Mouse (Mus musculus): ENCODE results near the gene Entr1.

DNA sequence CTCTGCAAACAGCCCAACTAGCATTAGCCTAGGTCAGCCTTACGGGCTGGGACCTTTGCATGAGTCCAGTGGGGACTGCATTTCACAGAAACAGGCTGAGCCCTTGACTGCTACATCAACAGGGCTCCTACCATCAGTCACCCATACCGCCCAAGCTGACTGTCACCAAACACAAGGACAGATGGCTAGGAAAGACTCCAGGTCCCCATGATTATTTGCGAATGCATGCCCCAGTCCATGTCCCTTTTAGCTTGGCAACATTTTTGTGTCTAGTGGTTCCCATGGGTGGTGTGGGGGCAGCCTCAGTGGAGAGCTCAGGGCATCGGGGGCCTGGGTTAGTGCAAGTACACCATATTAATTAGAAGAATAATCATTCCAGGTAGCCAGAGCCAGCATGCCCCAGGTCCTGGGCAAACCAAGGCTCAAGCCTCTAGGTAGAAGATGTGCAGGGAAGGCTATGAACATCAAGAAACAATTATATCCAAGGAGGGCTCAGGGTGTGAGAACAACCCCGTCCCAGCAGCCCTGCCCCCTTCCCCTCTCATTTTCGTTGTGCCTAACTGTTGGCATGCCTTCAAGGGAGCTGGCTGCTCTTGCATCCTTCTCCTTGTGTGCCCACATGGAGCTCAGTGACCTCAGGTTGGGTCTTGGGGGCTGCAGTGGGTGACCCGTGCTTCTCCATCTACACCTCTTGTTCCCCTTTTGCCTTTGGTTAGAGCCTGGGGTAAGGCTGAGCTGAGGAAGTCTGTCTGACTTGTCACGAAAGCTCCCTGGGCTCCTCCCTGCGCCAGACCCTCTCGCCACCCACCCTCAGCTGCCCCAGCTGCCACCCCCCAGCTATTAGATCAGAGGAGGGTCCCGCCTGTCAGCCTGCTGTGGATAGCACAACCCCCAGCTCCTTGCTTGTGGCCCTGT, 35.8 kb downstream of the Entr1 start:
- TF ChIP-seq POLR2A (IDR thresholded peaks at IDR 0.05; ENCODE audit: insufficient read depth, low read length): no peak
- no peak for TF ChIP-seq CTCF (IDR thresholded peaks at IDR 0.05; ENCODE audit: low read depth, low read length)
- TF ChIP-seq EP300 (IDR thresholded peaks at IDR 0.05; ENCODE audit: insufficient read depth, low read depth, low read length): no peak
